Mouse (Mus musculus): ENCODE measurements around the gene Gm49661. TPM values are rescaled to one million over a fixed set of nuclear protein-coding genes. Genes with fewer than 3 reads are reported as not detected.

The Gm49661 gene
- polyA plus RNA-seq, 1 experiment from 2014 or later: not detected

DNA sequence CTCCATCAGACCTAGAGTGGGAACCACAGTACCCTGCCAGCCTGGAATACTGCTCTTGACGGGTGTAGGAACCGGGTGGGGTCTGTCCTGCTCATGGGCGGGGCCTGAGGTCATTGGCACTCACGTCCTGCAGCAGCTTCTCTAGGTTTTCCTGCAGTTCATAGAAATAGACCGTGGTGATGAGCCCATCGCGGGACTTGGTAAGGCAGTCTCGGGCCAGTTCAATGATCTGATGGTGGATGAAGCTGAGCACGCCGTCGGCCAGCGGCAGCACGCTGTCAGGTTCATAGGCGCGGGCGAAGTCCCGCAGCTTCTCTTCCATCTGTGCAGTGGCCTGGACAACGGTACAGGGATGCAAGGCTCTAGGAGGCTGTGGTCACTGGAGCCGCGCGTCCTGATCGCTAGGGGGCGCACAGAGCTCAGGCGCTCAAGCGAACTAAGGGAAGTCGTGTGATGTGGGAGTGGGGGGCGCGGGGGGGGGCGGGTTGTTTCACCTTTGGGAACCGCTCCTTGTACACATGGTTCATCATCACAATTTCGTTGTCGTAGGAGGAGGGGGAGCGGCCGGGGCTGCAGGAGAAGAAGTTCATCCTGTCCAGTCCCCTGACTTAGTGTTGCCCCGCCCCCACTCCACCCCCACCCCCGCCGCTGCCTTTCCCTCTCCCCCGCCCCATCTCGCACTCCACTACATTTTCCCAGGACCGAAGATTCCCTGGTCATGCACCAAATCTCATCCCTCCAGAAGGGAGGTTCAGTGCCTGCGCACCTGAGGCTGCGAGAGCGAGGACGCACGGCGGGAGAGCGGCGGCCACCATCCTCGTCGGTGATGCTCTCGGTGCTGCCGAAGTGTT, 40.6 kb downstream of the Gm49661 start:
- Histone ChIP-seq H3K4me1 (replicated peaks) (peaks cover 13% of the 10 kb centered on the region), H3K36me3 (replicated peaks) (no peaks in the 10 kb centered on the region), H3K9me3 (replicated peaks) (no peaks in the 10 kb centered on the region), H3K27ac (replicated peaks) (no peak overlapping the region), H3K4me2 (peak overlapping the region; percentile 39), H3K9ac (no peak overlapping the region), H3K27me3 (peaks cover 79% of the 10 kb centered on the region), H3K4me3 (replicated peaks) (peak overlapping the region; percentile 14; the same call in 1 of the 2 replicates)
- 5% methylated on average over 52 of the region's 52 CpGs for WGBS (ENCODE audit: insufficient replicate concordance)
- peak; percentile 37 for ATAC-seq (ENCODE audit: insufficient read depth)

DNA sequence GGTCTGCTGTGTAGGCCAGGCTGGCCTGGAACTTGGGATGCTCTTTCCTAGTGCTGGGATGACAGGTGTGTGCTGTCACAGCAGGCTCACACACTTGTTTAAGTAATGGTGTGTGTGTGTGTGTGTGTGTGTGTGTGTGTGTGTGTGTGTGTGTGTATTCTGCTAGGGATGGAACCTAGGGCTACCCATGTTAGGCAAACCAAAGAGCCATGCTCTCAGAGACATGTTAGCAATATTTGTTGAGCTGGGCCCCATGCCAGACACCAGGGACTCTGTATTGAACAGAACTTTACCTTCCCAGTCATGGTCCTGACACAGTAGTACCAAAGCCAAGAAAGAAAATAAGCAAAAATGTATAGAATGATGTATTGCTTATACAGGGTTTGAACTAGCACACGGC, 41.7 kb downstream of the Gm49661 start:
- ATAC-seq (ENCODE audit: insufficient read depth): no peak
- 52% methylated on average over 1 of the region's 1 CpGs for WGBS (ENCODE audit: insufficient replicate concordance)
- Histone ChIP-seq H3K27me3 (peaks cover 73% of the 10 kb centered on the region), H3K9ac (no peak overlapping the region), H3K4me2 (no peak overlapping the region), H3K36me3 (replicated peaks) (no peaks in the 10 kb centered on the region), H3K9me3 (replicated peaks) (no peaks in the 10 kb centered on the region), H3K4me1 (replicated peaks) (peaks cover 15% of the 10 kb centered on the region), H3K4me3 (replicated peaks) (no peak overlapping the region), H3K27ac (replicated peaks) (no peak overlapping the region)

DNA sequence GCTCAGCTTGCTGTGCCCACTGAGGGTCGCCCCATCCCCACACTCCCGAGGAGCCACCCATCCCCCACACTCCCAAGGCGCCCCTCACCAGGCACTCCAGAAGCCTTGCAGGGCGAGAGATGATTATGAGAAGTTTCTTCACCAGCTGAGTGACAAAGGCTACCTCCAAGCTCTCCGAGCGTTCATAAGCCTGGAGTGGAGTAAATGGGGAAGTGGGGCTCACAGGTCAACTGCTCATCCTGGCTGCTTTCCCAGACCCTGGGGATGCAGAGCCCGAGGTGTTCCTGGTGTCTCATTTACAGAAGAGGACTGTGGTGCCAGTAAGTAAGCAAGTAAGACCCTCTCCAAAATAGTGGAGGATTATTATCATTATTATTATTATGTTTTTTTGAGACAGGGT, 43.7 kb downstream of the Gm49661 start:
- Histone ChIP-seq H3K4me3 (replicated peaks) (no peak overlapping the region), H3K4me2 (no peak overlapping the region), H3K36me3 (replicated peaks) (no peaks in the 10 kb centered on the region), H3K4me1 (replicated peaks) (peaks cover 15% of the 10 kb centered on the region), H3K9ac (no peak overlapping the region), H3K27ac (replicated peaks) (no peak overlapping the region), H3K9me3 (replicated peaks) (no peaks in the 10 kb centered on the region), H3K27me3 (peaks cover 55% of the 10 kb centered on the region)
- ATAC-seq (ENCODE audit: insufficient read depth): no peak
- 48% methylated on average over 7 of the region's 7 CpGs for WGBS (ENCODE audit: insufficient replicate concordance)

GRCm38 (mm10) chr8:84921596-84921995, 47.6 kb downstream of the Gm49661 start:
- no peak for ATAC-seq (ENCODE audit: insufficient read depth)
- WGBS (ENCODE audit: insufficient replicate concordance): 62% methylated on average over 2 of the region's 2 CpGs
- H3K4me1 ChIP-seq (replicated peaks): 0 out of 2 replicates have a peak, but pooled peaks cover 4% of the 10 kb centered on the region
- no peak overlapping the region for H3K9ac ChIP-seq
- peaks cover 56% of the 10 kb centered on the region for H3K27me3 ChIP-seq
- H3K9me3 ChIP-seq (replicated peaks): no peaks in the 10 kb centered on the region
- no peak overlapping the region for H3K4me2 ChIP-seq
- H3K4me3 ChIP-seq (replicated peaks): no peak overlapping the region
- no peaks in the 10 kb centered on the region for H3K36me3 ChIP-seq (replicated peaks)
- H3K27ac ChIP-seq (replicated peaks): no peak overlapping the region

DNA sequence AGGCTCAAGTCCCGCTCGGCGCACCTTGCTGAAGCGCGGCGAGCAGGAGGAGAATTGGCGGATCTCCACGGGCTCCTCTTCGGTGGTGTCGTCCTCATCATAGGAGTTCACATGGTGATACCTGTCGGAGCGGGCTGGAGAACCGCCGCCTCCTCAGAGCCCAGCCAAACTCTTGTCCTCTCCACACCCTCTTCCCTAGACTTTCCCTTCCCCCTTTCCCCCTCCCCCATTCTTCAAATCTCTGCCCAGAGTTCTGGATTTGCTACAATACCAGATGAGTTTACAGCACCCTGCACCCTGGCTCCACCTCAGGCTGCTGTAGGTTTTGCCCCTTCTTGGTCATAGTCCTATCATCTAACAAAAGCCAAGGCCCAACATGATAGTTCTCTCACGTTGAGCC, 50.6 kb downstream of the Gm49661 start:
- Histone ChIP-seq H3K4me1 (replicated peaks) (peaks cover 8% of the 10 kb centered on the region), H3K27me3 (peaks cover 58% of the 10 kb centered on the region), H3K9me3 (replicated peaks) (no peaks in the 10 kb centered on the region), H3K36me3 (replicated peaks) (no peaks in the 10 kb centered on the region), H3K27ac (replicated peaks) (no peak overlapping the region), H3K9ac (no peak overlapping the region), H3K4me2 (no peak overlapping the region), H3K4me3 (replicated peaks) (no peak overlapping the region)
- ATAC-seq (ENCODE audit: insufficient read depth): no peak
- 81% methylated on average over 15 of the region's 15 CpGs for WGBS (ENCODE audit: insufficient replicate concordance)

- Histone ChIP-seq H3K4me3 (replicated peaks) (no peak overlapping the region), H3K27me3 (peaks cover 61% of the 10 kb centered on the region), H3K9me3 (replicated peaks) (no peaks in the 10 kb centered on the region), H3K9ac (no peak overlapping the region), H3K36me3 (replicated peaks) (no peaks in the 10 kb centered on the region), H3K4me1 (replicated peaks) (peaks cover 15% of the 10 kb centered on the region), H3K27ac (replicated peaks) (no peak overlapping the region), H3K4me2 (no peak overlapping the region)
- 32% methylated on average over 20 of the region's 20 CpGs for WGBS (ENCODE audit: insufficient replicate concordance)
- no peak for ATAC-seq (ENCODE audit: insufficient read depth)
These were observed 51.5 kb downstream of the Gm49661 start for GRCm38 (mm10) chr8:84917781-84918180.

Small RNA genes lying within 50 kb of the gene (microRNA-seq; reads per million reads assigned to microRNA genes)
- gene Gm24197: not detected

Other genes with a start within 250 kb of the Gm49661 start
- 8.1 and 8.7 TPM in 2 replicates for gene G430095P16Rik, start 246.4 kb downstream of the Gm49661 start, polyA plus RNA-seq (2015; fragmentation: Nextera tagmentation; extraction: Ambion mirVana)
- 2.1 and 2.8 TPM in 2 replicates for gene Nfix, start 169.1 kb downstream of the Gm49661 start, polyA plus RNA-seq (2015; fragmentation: Nextera tagmentation; extraction: Ambion mirVana)
- 2.9 and 3.4 TPM in 2 replicates for gene Dand5, start 146.6 kb downstream of the Gm49661 start, polyA plus RNA-seq (2015; fragmentation: Nextera tagmentation; extraction: Ambion mirVana)
- 42.4 and 44.9 TPM in 2 replicates for gene Gadd45gip1, start 137.9 kb downstream of the Gm49661 start, polyA plus RNA-seq (2015; fragmentation: Nextera tagmentation; extraction: Ambion mirVana)
- 293 and 323 TPM in 2 replicates for gene Rad23a, start 128.8 kb downstream of the Gm49661 start, polyA plus RNA-seq (2015; fragmentation: Nextera tagmentation; extraction: Ambion mirVana)
- 471 and 504 TPM in 2 replicates for gene Calr, start 122.5 kb downstream of the Gm49661 start, polyA plus RNA-seq (2015; fragmentation: Nextera tagmentation; extraction: Ambion mirVana)
- 58.8 and 61.9 TPM in 2 replicates for gene Farsa, start 112.4 kb downstream of the Gm49661 start, polyA plus RNA-seq (2015; fragmentation: Nextera tagmentation; extraction: Ambion mirVana)
- gene Syce2, start 97.3 kb downstream of the Gm49661 start, polyA plus RNA-seq (2015; fragmentation: Nextera tagmentation; extraction: Ambion mirVana): 50.1 and 55.0 TPM in 2 replicates
- 55.1 and 67.9 TPM in 2 replicates for gene Gcdh, start 75.5 kb downstream of the Gm49661 start, polyA plus RNA-seq (2015; fragmentation: Nextera tagmentation; extraction: Ambion mirVana)
- gene Klf1, start 67.5 kb downstream of the Gm49661 start, polyA plus RNA-seq (2015; fragmentation: Nextera tagmentation; extraction: Ambion mirVana): 443 and 534 TPM in 2 replicates
- gene Dnase2a, start 60.9 kb downstream of the Gm49661 start, polyA plus RNA-seq (2015; fragmentation: Nextera tagmentation; extraction: Ambion mirVana): 11.4 and 12.7 TPM in 2 replicates
- gene Mast1, start 32.1 kb downstream of the Gm49661 start, polyA plus RNA-seq (2015; fragmentation: Nextera tagmentation; extraction: Ambion mirVana): 0.06 and 0.23 TPM in 2 replicates
- gene Rtbdn, start 22.4 kb downstream of the Gm49661 start, polyA plus RNA-seq (2015; fragmentation: Nextera tagmentation; extraction: Ambion mirVana): 0.18 and 0.40 TPM in 2 replicates
- gene Prdx2, start 154 bp upstream of the Gm49661 start, polyA plus RNA-seq (2015; fragmentation: Nextera tagmentation; extraction: Ambion mirVana): 1,960 and 2,082 TPM in 2 replicates
- gene Rnaseh2a, start 334 bp upstream of the Gm49661 start, polyA plus RNA-seq (2015; fragmentation: Nextera tagmentation; extraction: Ambion mirVana): 101 TPM in 2 replicates
- 18.2 and 22.1 TPM in 2 replicates for gene Junb, start 9.3 kb upstream of the Gm49661 start, polyA plus RNA-seq (2015; fragmentation: Nextera tagmentation; extraction: Ambion mirVana)
- 6.5 and 8.6 TPM in 2 replicates for gene Hook2, start 21.2 kb upstream of the Gm49661 start, polyA plus RNA-seq (2015; fragmentation: Nextera tagmentation; extraction: Ambion mirVana)
- gene Best2, start 45.1 kb upstream of the Gm49661 start, polyA plus RNA-seq (2015; fragmentation: Nextera tagmentation; extraction: Ambion mirVana): not detected in 2 replicates
- gene Asna1, start 55.8 kb upstream of the Gm49661 start, polyA plus RNA-seq (2015; fragmentation: Nextera tagmentation; extraction: Ambion mirVana): 59.7 and 59.9 TPM in 2 replicates
- 59.8 and 63.4 TPM in 2 replicates for gene Trir, start 57.4 kb upstream of the Gm49661 start, polyA plus RNA-seq (2015; fragmentation: Nextera tagmentation; extraction: Ambion mirVana)
- 19.3 and 20.5 TPM in 2 replicates for gene Tnpo2, start 67.5 kb upstream of the Gm49661 start, polyA plus RNA-seq (2015; fragmentation: Nextera tagmentation; extraction: Ambion mirVana)
- gene Fbxw9, start 90.6 kb upstream of the Gm49661 start, polyA plus RNA-seq (2015; fragmentation: Nextera tagmentation; extraction: Ambion mirVana): 9.9 and 11.0 TPM in 2 replicates
- 0.45 TPM in 1 of 2 replicates, not detected in the other for gene Gm5741, start 98.5 kb upstream of the Gm49661 start, polyA plus RNA-seq (2015; fragmentation: Nextera tagmentation; extraction: Ambion mirVana)
- gene Dhps, start 102.3 kb upstream of the Gm49661 start, polyA plus RNA-seq (2015; fragmentation: Nextera tagmentation; extraction: Ambion mirVana): 28.4 and 28.7 TPM in 2 replicates
- 55.6 and 58.5 TPM in 2 replicates for gene Wdr83os, start 111.3 kb upstream of the Gm49661 start, polyA plus RNA-seq (2015; fragmentation: Nextera tagmentation; extraction: Ambion mirVana)
- 21.6 and 26.5 TPM in 2 replicates for gene Wdr83, start 111.9 kb upstream of the Gm49661 start, polyA plus RNA-seq (2015; fragmentation: Nextera tagmentation; extraction: Ambion mirVana)
- 29.9 and 33.2 TPM in 2 replicates for gene Man2b1, start 113.8 kb upstream of the Gm49661 start, polyA plus RNA-seq (2015; fragmentation: Nextera tagmentation; extraction: Ambion mirVana)
- 2.1 and 2.8 TPM in 2 replicates for gene Zfp791, start 153.7 kb upstream of the Gm49661 start, polyA plus RNA-seq (2015; fragmentation: Nextera tagmentation; extraction: Ambion mirVana)
- not detected in 2 replicates for gene Cks1brt, start 182.5 kb upstream of the Gm49661 start, polyA plus RNA-seq (2015; fragmentation: Nextera tagmentation; extraction: Ambion mirVana)